Mouse (Mus musculus): Measurements from ENCODE around the gene Fxyd4. TPM values are rescaled to one million over a fixed set of nuclear protein-coding genes. Genes with fewer than 3 reads are reported as not detected.

The Fxyd4 gene
- polyA plus RNA-seq, 1 experiment from 2014 or later, result 0.28 TPM

- ChIA-PET CTCF (interaction anchor here (1.3 to 1.4 kb wide), 2 partner anchors 12 to 13 kb away, joined by 3 read pairs; no protein-coding TSS in a partner anchor), POLR2A (interaction anchor here (0.5 kb wide), 1 partner anchor 238 kb away, joined by 4 read pairs; no protein-coding TSS in a partner anchor)
- H3K27me3 ChIP-seq, result no peaks in the 10 kb centered on the region
- DNase-seq (ENCODE audit: low read depth, low spot score) (no peak), ATAC-seq (no peak)
- in situ Hi-C loops (cut with MboI; ENCODE audit: low pct_unique_long_range_greater_than_20kb), result no loop called here
- TF ChIP-seq CTCF (IDR thresholded peaks at IDR 0.05), result no peak
These were observed 45.1 kb downstream of the Fxyd4 start for GRCm38 (mm10) chr6:117892386-117892785.

DNA sequence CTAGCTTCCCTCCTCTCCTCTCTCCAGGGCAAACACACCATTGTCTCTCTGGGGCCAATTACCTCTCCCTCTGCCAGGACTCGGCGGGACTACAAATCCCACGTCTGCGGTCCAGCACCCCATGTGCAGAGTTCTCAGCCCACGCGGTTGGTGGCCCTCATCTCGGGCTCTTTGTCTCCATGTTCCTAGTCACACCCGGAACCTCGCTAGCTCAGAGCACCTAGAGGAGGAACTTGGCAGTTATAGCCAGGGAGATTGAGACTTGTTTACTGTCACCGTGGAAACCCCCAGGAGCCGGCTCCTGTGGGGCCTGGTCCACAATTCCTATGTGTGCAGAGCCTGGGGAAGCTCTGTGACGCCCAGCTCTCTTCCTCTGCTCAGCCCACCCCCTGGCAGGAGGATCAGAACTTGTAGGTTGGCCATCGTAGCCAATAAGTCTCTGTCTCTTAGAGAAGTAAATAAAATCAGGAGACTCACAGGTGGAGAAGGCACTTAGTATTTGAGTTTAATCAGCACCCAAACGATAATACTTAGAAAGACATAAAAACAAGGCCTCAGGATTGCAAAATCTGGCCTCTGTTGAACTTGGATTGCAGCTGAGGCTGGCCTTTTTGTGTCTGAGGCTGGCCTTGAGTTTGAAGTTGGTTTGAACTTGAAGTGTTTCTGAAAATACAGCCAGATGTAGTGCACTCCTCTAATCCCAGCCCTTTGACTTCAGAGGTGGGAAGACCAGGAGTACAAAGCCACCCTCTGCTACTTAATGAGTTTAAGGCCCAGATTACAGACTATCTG is 45.9 kb downstream of the Fxyd4 start:
- H3K27me3 ChIP-seq, result no peaks in the 10 kb centered on the region
- in situ Hi-C loops (cut with MboI; ENCODE audit: low pct_unique_long_range_greater_than_20kb), result no loop called here
- POLR2A ChIA-PET, result interaction anchor here (0.6 kb wide), 1 partner anchor 22 kb away, joined by 3 read pairs; no protein-coding TSS in a partner anchor
- DNase-seq (ENCODE audit: low read depth, low spot score) (no peak), ATAC-seq (no peak)
- CTCF ChIA-PET, result interaction anchor here (1.3 to 1.6 kb wide), 2 partner anchors 9 to 12 kb away, joined by 3 to 5 read pairs; partner anchors contain the start of gene Hnrnpf
- TF ChIP-seq CTCF (IDR thresholded peaks at IDR 0.05), result no peak

- POLR2A ChIA-PET, result no interaction called here
- DNase-seq (ENCODE audit: low read depth, low spot score), result no peak
- CTCF ChIA-PET, result interaction anchor here (0.9 to 1.6 kb wide), 2 partner anchors 10 to 15 kb away, joined by 3 to 5 read pairs; partner anchors contain the start of gene Hnrnpf
- in situ Hi-C loops (cut with MboI; ENCODE audit: low pct_unique_long_range_greater_than_20kb), result no loop called here
- TF ChIP-seq CTCF (IDR thresholded peaks at IDR 0.05), result no peak
- ATAC-seq, result no peak
- no peaks in the 10 kb centered on the region for H3K27me3 ChIP-seq
These were observed 47.2 kb downstream of the Fxyd4 start for GRCm38 (mm10) chr6:117890257-117890656.

GRCm38 (mm10) chr6:117888642-117889096 is 48.8 kb downstream of the Fxyd4 start:
- DNase-seq (ENCODE audit: low read depth, low spot score) (no peak), ATAC-seq (no peak)
- in situ Hi-C loops (cut with MboI; ENCODE audit: low pct_unique_long_range_greater_than_20kb), result no loop called here
- H3K27me3 ChIP-seq, result no peaks in the 10 kb centered on the region
- ChIA-PET CTCF (interaction anchor here (1.0 kb wide), 1 partner anchor 13 kb away, joined by 3 read pairs; no protein-coding TSS in a partner anchor), POLR2A (interaction anchor here (0.6 to 1.4 kb wide), 2 partner anchors 27 to 1591 kb away, joined by 4 read pairs; no protein-coding TSS in a partner anchor)
- TF ChIP-seq CTCF (IDR thresholded peaks at IDR 0.05), result no peak

DNA sequence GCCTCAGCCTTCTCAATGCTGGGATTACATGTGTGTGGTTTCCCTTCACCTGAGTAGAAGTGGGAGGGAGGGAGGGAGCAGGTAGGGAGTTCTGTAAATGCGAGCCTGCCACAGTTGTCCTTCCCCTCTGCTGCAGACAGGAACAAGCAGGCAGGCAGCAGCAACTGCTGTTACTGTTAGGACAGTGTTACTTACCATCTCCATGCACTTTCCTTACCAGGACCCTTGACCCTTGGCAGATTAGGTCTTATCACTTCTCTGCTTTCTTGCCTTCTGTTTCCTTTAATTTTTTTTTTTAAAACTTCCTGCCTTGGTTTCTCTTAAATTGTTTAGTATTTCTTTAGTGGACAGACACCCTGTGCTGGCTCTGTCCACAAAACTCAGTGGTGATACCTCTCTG is 49.5 kb downstream of the Fxyd4 start:
- DNase-seq (ENCODE audit: low read depth, low spot score) (no peak), ATAC-seq (no peak)
- ChIA-PET CTCF (interaction anchor here (1.0 kb wide), 1 partner anchor 13 kb away, joined by 3 read pairs; no protein-coding TSS in a partner anchor), POLR2A (interaction anchor here (0.6 to 1.4 kb wide), 2 partner anchors 27 to 1590 kb away, joined by 4 read pairs; no protein-coding TSS in a partner anchor)
- H3K27me3 ChIP-seq, result no peaks in the 10 kb centered on the region
- in situ Hi-C loops (cut with MboI; ENCODE audit: low pct_unique_long_range_greater_than_20kb), result no loop called here
- no peak for TF ChIP-seq CTCF (IDR thresholded peaks at IDR 0.05)

- ATAC-seq (no peak), DNase-seq (ENCODE audit: low read depth, low spot score) (no peak)
- in situ Hi-C loops (cut with MboI; ENCODE audit: low pct_unique_long_range_greater_than_20kb), result no loop called here
- ChIA-PET POLR2A (no interaction called here), CTCF (no interaction called here)
- TF ChIP-seq CTCF (IDR thresholded peaks at IDR 0.05), result no peak
- H3K27me3 ChIP-seq, result no peaks in the 10 kb centered on the region
These were observed 51.5 kb downstream of the Fxyd4 start for GRCm38 (mm10) chr6:117885943-117886342.

Other genes with a start within 250 kb of the Fxyd4 start
- 60.3 TPM for gene Zfp637, start 96.5 kb downstream of the Fxyd4 start, polyA plus RNA-seq (2021)
- 14.3 TPM for gene Zfp239, start 75.6 kb downstream of the Fxyd4 start, polyA plus RNA-seq (2021)
- 521 TPM for gene Hnrnpf, start 37.4 kb downstream of the Fxyd4 start, polyA plus RNA-seq (2021)
- gene Rasgef1a, start 73.7 kb upstream of the Fxyd4 start, polyA plus RNA-seq (2021), result 0.05 TPM
- 11.7 TPM for gene Csgalnact2, start 201.4 kb upstream of the Fxyd4 start, polyA plus RNA-seq (2021)

Measured in Patski (cell line).